Mouse (Mus musculus): ENCODE results near the gene Zfp512. TPM values are rescaled to one million over a fixed set of nuclear protein-coding genes. Genes with fewer than 3 reads are reported as not detected.

Zfp512 gene
- polyA plus RNA-seq, 1 experiment from 2014 or later: 98.4 TPM

- DNase-seq (ENCODE audit: low spot score): no peak
- Histone ChIP-seq H3K27ac (no peak overlapping the region), H3K9ac (no peak overlapping the region), H3K27me3 (ENCODE audit: control insufficient read depth, insufficient read depth, low read length) (no peaks in the 10 kb centered on the region), H3K36me3 (replicated peaks; ENCODE audit: control insufficient read depth, insufficient read depth) (peaks cover 3% of the 10 kb centered on the region), H3K4me3 (replicated peaks; ENCODE audit: low read length) (no peak overlapping the region), H3K4me2 (replicated peaks) (no peak overlapping the region), H3K9me3 (ENCODE audit: control insufficient read depth, low read length) (no peaks in the 10 kb centered on the region), H3K4me1 (replicated peaks; ENCODE audit: control insufficient read depth, insufficient read depth, low read length) (no peaks in the 10 kb centered on the region)
- ATAC-seq (ENCODE audit: low FRiP score): no peak
- WGBS: 92% methylated on average over 3 of the region's 3 CpGs
Measured at GRCm38 (mm10) chr5:31487889-31488288, 35.7 kb downstream of the Zfp512 start.

DNA sequence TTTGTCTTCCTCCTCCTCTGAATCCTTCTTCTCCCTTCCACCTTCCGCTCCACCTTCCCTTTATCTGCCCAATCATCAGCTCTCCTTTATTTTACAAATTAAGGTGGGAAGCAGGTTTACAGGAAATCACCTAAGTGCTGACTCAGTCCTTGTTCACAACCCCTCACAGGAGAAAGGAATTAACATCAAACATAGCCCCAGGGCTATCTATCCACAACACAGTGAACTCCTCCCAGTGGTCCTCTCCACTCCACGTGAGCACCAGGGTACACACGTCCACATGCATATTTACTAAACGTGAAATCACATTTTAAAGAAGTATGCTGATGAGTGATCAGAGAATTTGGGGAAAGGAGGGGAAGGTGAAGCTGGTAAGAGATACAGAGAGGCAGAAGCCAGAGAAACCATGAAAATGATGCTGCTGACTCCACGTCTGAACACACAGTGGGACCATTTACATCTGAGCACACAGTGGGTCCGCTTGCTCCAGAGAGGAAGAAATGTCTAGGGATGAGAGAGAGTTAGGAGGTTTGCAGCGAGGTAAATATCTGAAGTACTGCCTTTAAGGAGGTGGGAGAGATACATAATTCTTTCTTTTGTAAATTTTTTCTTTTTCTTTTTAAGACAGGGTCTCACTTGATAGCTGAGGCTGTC, 37.0 kb downstream of the Zfp512 start:
- Histone ChIP-seq H3K9ac (no peak overlapping the region), H3K27ac (no peak overlapping the region), H3K4me1 (replicated peaks; ENCODE audit: control insufficient read depth, insufficient read depth, low read length) (peaks cover 4% of the 10 kb centered on the region; the same call in 1 of the 2 replicates), H3K36me3 (replicated peaks; ENCODE audit: control insufficient read depth, insufficient read depth) (no peaks in the 10 kb centered on the region; the same call in 1 of the 2 replicates), H3K4me3 (replicated peaks; ENCODE audit: low read length) (no peak overlapping the region), H3K27me3 (ENCODE audit: control insufficient read depth, insufficient read depth, low read length) (no peaks in the 10 kb centered on the region), H3K4me2 (replicated peaks) (no peak overlapping the region), H3K9me3 (ENCODE audit: control insufficient read depth, low read length) (no peaks in the 10 kb centered on the region)
- 69% methylated on average over 7 of the region's 7 CpGs for WGBS
- DNase-seq (ENCODE audit: low spot score): no peak
- no peak for ATAC-seq (ENCODE audit: low FRiP score)

GRCm38 (mm10) chr5:31492031-31492430, 39.8 kb downstream of the Zfp512 start:
- no peak overlapping the region for H3K4me3 ChIP-seq (replicated peaks; ENCODE audit: low read length)
- ATAC-seq (ENCODE audit: low FRiP score) (no peak), DNase-seq (ENCODE audit: low spot score) (no peak)
- peaks cover 8% of the 10 kb centered on the region for H3K36me3 ChIP-seq (replicated peaks; ENCODE audit: control insufficient read depth, insufficient read depth)
- H3K9ac ChIP-seq: no peak overlapping the region
- no peaks in the 10 kb centered on the region for H3K9me3 ChIP-seq (ENCODE audit: control insufficient read depth, low read length)
- WGBS: 65% methylated on average over 1 of the region's 1 CpGs
- H3K4me2 ChIP-seq (replicated peaks): no peak overlapping the region
- peaks cover 12% of the 10 kb centered on the region for H3K4me1 ChIP-seq (replicated peaks; ENCODE audit: control insufficient read depth, insufficient read depth, low read length)
- no peaks in the 10 kb centered on the region for H3K27me3 ChIP-seq (ENCODE audit: control insufficient read depth, insufficient read depth, low read length)
- no peak overlapping the region for H3K27ac ChIP-seq

DNA sequence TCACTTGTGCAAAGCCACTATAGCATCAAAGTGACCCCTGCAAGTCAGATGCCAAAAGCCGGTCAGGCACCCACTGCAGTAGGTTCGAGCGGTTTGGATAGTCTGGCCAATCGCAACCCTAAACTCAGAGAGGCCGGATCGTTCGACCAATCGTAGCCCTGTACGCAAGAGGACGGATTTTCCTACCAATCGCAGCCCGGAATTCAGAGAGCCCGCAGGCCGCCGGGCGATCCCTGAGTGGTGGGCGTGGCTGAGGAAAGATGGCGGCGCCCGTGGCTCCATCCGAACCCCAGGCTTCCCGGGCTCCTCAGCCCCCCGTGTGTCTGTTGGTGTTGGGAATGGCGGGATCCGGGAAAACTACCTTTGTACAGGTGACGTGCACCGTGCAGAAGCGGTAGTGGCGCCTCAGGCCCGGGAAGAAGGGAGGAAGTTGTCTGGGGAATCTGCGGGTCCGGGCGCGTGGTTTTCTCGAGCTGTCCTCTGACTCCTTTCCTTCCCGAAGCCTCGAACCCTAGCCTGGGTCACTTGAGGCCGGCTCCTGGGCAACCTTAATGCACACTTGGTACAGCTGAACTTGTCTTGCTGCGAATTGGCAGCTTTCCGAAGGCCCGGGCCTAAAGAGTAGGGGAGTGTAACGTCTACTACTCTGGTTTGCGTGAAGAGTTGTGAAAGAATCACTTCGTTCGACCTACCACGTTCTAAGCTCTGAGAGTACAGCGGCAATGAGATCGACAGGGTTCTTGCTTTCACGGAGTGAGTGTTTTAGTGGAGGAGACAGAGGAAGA, 42.5 kb downstream of the Zfp512 start, which contains the start of gene Gpn1:
Gene Gpn1, plus strand, starts transcription at position 229 of the 785 bp plus-strand sequence.
- peak within 1 kb of the TSS; percentile 69 for H3K9ac ChIP-seq
- no peaks in the 10 kb centered on the region for H3K9me3 ChIP-seq (ENCODE audit: control insufficient read depth, low read length)
- DNase-seq (ENCODE audit: low spot score) (peak; percentile 93), ATAC-seq (ENCODE audit: low FRiP score) (peak; percentile 100)
- peaks cover 34% of the 10 kb centered on the region for H3K36me3 ChIP-seq (replicated peaks; ENCODE audit: control insufficient read depth, insufficient read depth)
- H3K4me3 ChIP-seq (replicated peaks; ENCODE audit: low read length): peak within 1 kb of the TSS; percentile 79
- H3K27ac ChIP-seq: peak within 1 kb of the TSS; percentile 75
- no peaks in the 10 kb centered on the region for H3K27me3 ChIP-seq (ENCODE audit: control insufficient read depth, insufficient read depth, low read length)
- H3K4me1 ChIP-seq (replicated peaks; ENCODE audit: control insufficient read depth, insufficient read depth, low read length): peaks cover 12% of the 10 kb centered on the region
- peak within 1 kb of the TSS; percentile 64 for H3K4me2 ChIP-seq (replicated peaks)
- under 1% methylated on average over 49 of the region's 49 CpGs for WGBS

DNA sequence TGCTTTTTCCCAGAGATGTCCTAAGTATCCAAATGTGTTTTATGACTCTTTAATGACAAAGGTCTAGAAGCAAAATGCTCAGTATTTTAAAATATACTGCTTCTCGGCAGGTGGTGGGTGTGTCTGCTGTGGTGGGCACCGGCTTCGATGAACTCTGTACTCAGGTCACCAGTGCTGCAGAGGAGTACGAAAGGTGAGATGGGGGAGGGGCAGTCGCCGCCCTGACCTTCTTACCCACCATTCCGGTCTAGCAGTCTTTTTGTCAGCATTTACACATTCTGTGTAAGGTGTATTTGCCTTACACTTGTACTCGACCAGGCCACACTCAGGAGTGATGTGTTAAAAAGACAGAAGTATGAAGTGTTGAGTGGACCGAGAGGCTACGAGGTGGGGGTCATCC, 52.6 kb downstream of the Zfp512 start:
- no peaks in the 10 kb centered on the region for H3K27me3 ChIP-seq (ENCODE audit: control insufficient read depth, insufficient read depth, low read length)
- no peak for DNase-seq (ENCODE audit: low spot score)
- no peak overlapping the region for H3K9ac ChIP-seq
- no peak overlapping the region for H3K27ac ChIP-seq
- ATAC-seq (ENCODE audit: low FRiP score): no peak
- H3K36me3 ChIP-seq (replicated peaks; ENCODE audit: control insufficient read depth, insufficient read depth): peaks cover 91% of the 10 kb centered on the region
- no peaks in the 10 kb centered on the region for H3K9me3 ChIP-seq (ENCODE audit: control insufficient read depth, low read length)
- H3K4me3 ChIP-seq (replicated peaks; ENCODE audit: low read length): no peak overlapping the region
- no peak overlapping the region for H3K4me2 ChIP-seq (replicated peaks)
- no peaks in the 10 kb centered on the region for H3K4me1 ChIP-seq (replicated peaks; ENCODE audit: control insufficient read depth, insufficient read depth, low read length)
- WGBS: 97% methylated on average over 10 of the region's 10 CpGs

DNA sequence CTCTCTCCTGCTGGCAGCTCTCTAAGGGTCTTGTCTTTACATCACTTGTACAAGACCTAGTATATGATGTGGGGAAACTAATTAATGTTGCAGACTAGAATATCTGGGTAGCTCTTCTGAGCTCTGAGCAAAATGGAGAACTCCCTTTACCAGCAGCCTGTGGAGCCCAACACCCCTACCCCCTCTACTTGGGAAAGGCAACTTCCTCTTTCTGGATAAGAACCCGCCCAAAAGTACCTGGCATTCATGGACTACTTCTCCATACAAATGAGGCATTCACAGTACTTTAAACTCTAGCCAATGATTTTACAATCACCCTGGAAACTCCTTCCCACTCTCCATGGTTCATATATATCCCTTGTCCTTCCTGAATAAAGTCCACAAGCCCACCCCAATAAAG, 60.2 kb downstream of the Zfp512 start:
- Histone ChIP-seq H3K9me3 (ENCODE audit: control insufficient read depth, low read length) (no peaks in the 10 kb centered on the region), H3K4me2 (replicated peaks) (no peak overlapping the region), H3K27ac (no peak overlapping the region), H3K36me3 (replicated peaks; ENCODE audit: control insufficient read depth, insufficient read depth) (peaks cover 96% of the 10 kb centered on the region), H3K4me3 (replicated peaks; ENCODE audit: low read length) (no peak overlapping the region), H3K27me3 (ENCODE audit: control insufficient read depth, insufficient read depth, low read length) (no peaks in the 10 kb centered on the region), H3K4me1 (replicated peaks; ENCODE audit: control insufficient read depth, insufficient read depth, low read length) (no peaks in the 10 kb centered on the region), H3K9ac (no peak overlapping the region)
- 82% methylated on average over 1 of the region's 1 CpGs for WGBS
- ATAC-seq (ENCODE audit: low FRiP score): no peak
- DNase-seq (ENCODE audit: low spot score): no peak

DNA sequence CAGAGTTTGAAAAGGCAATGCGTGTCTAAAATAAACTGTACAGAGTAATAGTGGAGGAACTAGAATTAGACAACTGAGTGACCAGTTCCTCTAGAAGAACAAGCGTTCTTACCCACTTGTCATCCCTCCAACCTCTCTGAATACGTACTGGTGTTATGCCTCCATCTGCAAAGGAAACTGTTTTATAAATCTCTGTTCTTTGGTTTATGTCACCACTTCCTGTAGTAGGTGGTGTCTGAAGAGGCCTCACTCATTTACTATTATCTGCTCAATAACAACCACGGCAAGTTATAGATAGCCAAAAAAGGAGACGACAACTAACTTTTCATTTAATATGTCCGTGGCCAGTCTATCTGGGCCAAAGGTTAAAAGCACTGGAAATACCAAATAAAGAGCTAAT, 68.3 kb downstream of the Zfp512 start:
- ATAC-seq (ENCODE audit: low FRiP score): no peak
- DNase-seq (ENCODE audit: low spot score): no peak
- whole genome bisulfite sequencing: 94% methylated on average over 6 of the region's 6 CpGs

GRCm38 (mm10) chr5:31526354-31527116, 74.3 kb downstream of the Zfp512 start, which contains the start of gene Slc4a1ap:
Gene Slc4a1ap (plus strand): TSS chr5:31526995.
- peaks cover 27% of the 10 kb centered on the region for H3K4me1 ChIP-seq (replicated peaks; ENCODE audit: control insufficient read depth, insufficient read depth, low read length)
- H3K36me3 ChIP-seq (replicated peaks; ENCODE audit: control insufficient read depth, insufficient read depth): peaks cover 40% of the 10 kb centered on the region
- peak within 1 kb of the TSS; percentile 95 for H3K4me2 ChIP-seq (replicated peaks)
- H3K9ac ChIP-seq: peak within 1 kb of the TSS; percentile 75
- H3K27me3 ChIP-seq (ENCODE audit: control insufficient read depth, insufficient read depth, low read length): no peaks in the 10 kb centered on the region
- DNase-seq (ENCODE audit: low spot score) (peak; percentile 79), ATAC-seq (ENCODE audit: low FRiP score) (peak; percentile 92)
- WGBS: under 1% methylated on average over 28 of the region's 28 CpGs
- H3K4me3 ChIP-seq (replicated peaks; ENCODE audit: low read length): peak within 1 kb of the TSS; percentile 74
- H3K9me3 ChIP-seq (ENCODE audit: control insufficient read depth, low read length): no peaks in the 10 kb centered on the region
- peak within 1 kb of the TSS; percentile 60; the same call in 1 of the 2 replicates for H3K27ac ChIP-seq

More for the DNA sequence above, 68.3 kb downstream of the Zfp512 start:
- H3K27ac ChIP-seq: no peak overlapping the region
- H3K4me1 ChIP-seq (replicated peaks; ENCODE audit: control insufficient read depth, insufficient read depth, low read length): peaks cover 2% of the 10 kb centered on the region; the same call in 1 of the 2 replicates
- H3K36me3 ChIP-seq (replicated peaks; ENCODE audit: control insufficient read depth, insufficient read depth): peaks cover 77% of the 10 kb centered on the region
- no peaks in the 10 kb centered on the region for H3K27me3 ChIP-seq (ENCODE audit: control insufficient read depth, insufficient read depth, low read length)
- no peaks in the 10 kb centered on the region for H3K9me3 ChIP-seq (ENCODE audit: control insufficient read depth, low read length)
- no peak overlapping the region for H3K4me2 ChIP-seq (replicated peaks)
- no peak overlapping the region for H3K9ac ChIP-seq
- H3K4me3 ChIP-seq (replicated peaks; ENCODE audit: low read length): no peak overlapping the region

All from hindbrain, embryonic 14.5 days (tissue).